Mouse (Mus musculus): ENCODE results near the gene Oxa1l. TPM values are rescaled to one million over a fixed set of nuclear protein-coding genes. Genes with fewer than 3 reads are reported as not detected.

Oxa1l gene
- polyA plus RNA-seq, 1 experiment = 68.6 TPM

GRCm38 (mm10) chr14:54363156-54363555, 2.5 kb downstream of the Oxa1l start:
- Histone ChIP-seq H3K79me2 (ENCODE audit: control insufficient read depth, insufficient read depth) (peaks cover 5% of the 10 kb centered on the region), H3K27me3 (ENCODE audit: control insufficient read depth, insufficient read depth, insufficient read length) (no peaks in the 10 kb centered on the region), H3K4me3 (no peak overlapping the region), H3ac (ENCODE audit: control insufficient read depth, insufficient read length) (no peak overlapping the region), H3K36me3 (ENCODE audit: control insufficient read depth, insufficient read depth) (peaks cover 9% of the 10 kb centered on the region), H3K4me2 (ENCODE audit: low read depth) (no peak overlapping the region)
- TF ChIP-seq MAX (IDR thresholded peaks at IDR 0.05; ENCODE audit: low read depth) (no peak), TCF3 (IDR thresholded peaks at IDR 0.05; ENCODE audit: insufficient read length, low read depth) (no peak), MYOG (IDR thresholded peaks at IDR 0.05; ENCODE audit: control insufficient read depth in 1 of 3, insufficient read depth in 1 of 3, insufficient read length in 2 of 3, low read depth in 2 of 3) (no peak), E2F4 (IDR thresholded peaks at IDR 0.05; ENCODE audit: insufficient read depth) (no peak), USF1 (IDR thresholded peaks at IDR 0.05; ENCODE audit: low read depth) (no peak), MYOD1 (IDR thresholded peaks at IDR 0.05; ENCODE audit: control insufficient read depth in 1 of 3, insufficient read length in 2 of 3, low read depth in 2 of 3) (no peak), CEBPB (IDR thresholded peaks at IDR 0.05; ENCODE audit: insufficient read depth, poor library complexity, severe bottlenecking) (no peak)

- H3ac ChIP-seq (ENCODE audit: control insufficient read depth, insufficient read length) = no peak overlapping the region
- no peak overlapping the region for H3K4me3 ChIP-seq
- peaks cover 5% of the 10 kb centered on the region for H3K79me2 ChIP-seq (ENCODE audit: control insufficient read depth, insufficient read depth)
- H3K27me3 ChIP-seq (ENCODE audit: control insufficient read depth, insufficient read depth, insufficient read length) = no peaks in the 10 kb centered on the region
- no peak for TF ChIP-seq MYOD1 (IDR thresholded peaks at IDR 0.05; ENCODE audit: control insufficient read depth in 1 of 3, insufficient read length in 2 of 3, low read depth in 2 of 3)
- no peak for TF ChIP-seq TCF12 (IDR thresholded peaks at IDR 0.05; ENCODE audit: insufficient read depth, poor library complexity, severe bottlenecking)
- no peak for TF ChIP-seq MYOG (IDR thresholded peaks at IDR 0.05; ENCODE audit: control insufficient read depth in 1 of 3, insufficient read depth in 1 of 3, insufficient read length in 2 of 3, low read depth in 2 of 3)
- TF ChIP-seq POLR2A (IDR thresholded peaks at IDR 0.05; ENCODE audit: insufficient read length, low read depth) = no peak
- TF ChIP-seq E2F4 (IDR thresholded peaks at IDR 0.05; ENCODE audit: insufficient read depth) = no peak
- no peak for TF ChIP-seq POLR2AphosphoS2 (IDR thresholded peaks at IDR 0.05; ENCODE audit: insufficient read length, low read depth)
- no peak for TF ChIP-seq USF1 (IDR thresholded peaks at IDR 0.05; ENCODE audit: low read depth)
- TF ChIP-seq MAX (IDR thresholded peaks at IDR 0.05; ENCODE audit: low read depth) = no peak
- no peak for TF ChIP-seq TCF3 (IDR thresholded peaks at IDR 0.05; ENCODE audit: insufficient read length, low read depth)
- TF ChIP-seq SRF (IDR thresholded peaks at IDR 0.05; ENCODE audit: control insufficient read depth, insufficient read length, low read depth) = no peak
- no peak overlapping the region for H3K4me2 ChIP-seq (ENCODE audit: low read depth)
- H3K36me3 ChIP-seq (ENCODE audit: control insufficient read depth, insufficient read depth) = peaks cover 19% of the 10 kb centered on the region
These were observed 4.5 kb downstream of the Oxa1l start for GRCm38 (mm10) chr14:54365026-54365645.

GRCm38 (mm10) chr14:54366581-54366980, 5.9 kb downstream of the Oxa1l start:
- Histone ChIP-seq H3K4me2 (ENCODE audit: low read depth) (no peak overlapping the region), H3K36me3 (ENCODE audit: control insufficient read depth, insufficient read depth) (peaks cover 19% of the 10 kb centered on the region), H3K4me3 (no peak overlapping the region), H3ac (ENCODE audit: control insufficient read depth, insufficient read length) (no peak overlapping the region), H3K27me3 (ENCODE audit: control insufficient read depth, insufficient read depth, insufficient read length) (no peaks in the 10 kb centered on the region), H3K79me2 (ENCODE audit: control insufficient read depth, insufficient read depth) (peaks cover under 1% of the 10 kb centered on the region)
- TF ChIP-seq E2F4 (IDR thresholded peaks at IDR 0.05; ENCODE audit: insufficient read depth) = no peak
- TF ChIP-seq USF1 (IDR thresholded peaks at IDR 0.05; ENCODE audit: low read depth) = no peak
- TF ChIP-seq MYOD1 (IDR thresholded peaks at IDR 0.05; ENCODE audit: control insufficient read depth in 1 of 3, insufficient read length in 2 of 3, low read depth in 2 of 3) = no peak
- no peak for TF ChIP-seq REST (IDR thresholded peaks at IDR 0.05; ENCODE audit: insufficient read depth, insufficient read length)
- TF ChIP-seq TCF12 (IDR thresholded peaks at IDR 0.05; ENCODE audit: insufficient read depth, poor library complexity, severe bottlenecking) = no peak
- no peak for TF ChIP-seq TCF3 (IDR thresholded peaks at IDR 0.05; ENCODE audit: insufficient read length, low read depth)
- TF ChIP-seq MAX (IDR thresholded peaks at IDR 0.05; ENCODE audit: low read depth) = no peak
- TF ChIP-seq SRF (IDR thresholded peaks at IDR 0.05; ENCODE audit: control insufficient read depth, insufficient read length, low read depth) = no peak
- TF ChIP-seq POLR2AphosphoS2 (IDR thresholded peaks at IDR 0.05; ENCODE audit: insufficient read length, low read depth) = no peak
- TF ChIP-seq MYOG (IDR thresholded peaks at IDR 0.05; ENCODE audit: control insufficient read depth in 1 of 3, insufficient read depth in 1 of 3, insufficient read length in 2 of 3, low read depth in 2 of 3) = no peak

- no peak overlapping the region for H3K4me2 ChIP-seq (ENCODE audit: low read depth)
- no peak overlapping the region for H3K4me3 ChIP-seq
- TF ChIP-seq POLR2AphosphoS2 (IDR thresholded peaks at IDR 0.05; ENCODE audit: insufficient read length, low read depth) (peak; percentile 11), REST (IDR thresholded peaks at IDR 0.05; ENCODE audit: insufficient read depth, insufficient read length) (no peak)
- no peak overlapping the region for H3ac ChIP-seq (ENCODE audit: control insufficient read depth, insufficient read length)
- no peaks in the 10 kb centered on the region for H3K27me3 ChIP-seq (ENCODE audit: control insufficient read depth, insufficient read depth, insufficient read length)
- H3K79me2 ChIP-seq (ENCODE audit: control insufficient read depth, insufficient read depth) = no peaks in the 10 kb centered on the region
- H3K36me3 ChIP-seq (ENCODE audit: control insufficient read depth, insufficient read depth) = peaks cover 19% of the 10 kb centered on the region
These were observed 6.9 kb downstream of the Oxa1l start for GRCm38 (mm10) chr14:54367429-54368060.

- H3ac ChIP-seq (ENCODE audit: control insufficient read depth, insufficient read length) = no peak overlapping the region
- no peaks in the 10 kb centered on the region for H3K27me3 ChIP-seq (ENCODE audit: control insufficient read depth, insufficient read depth, insufficient read length)
- no peaks in the 10 kb centered on the region for H3K79me2 ChIP-seq (ENCODE audit: control insufficient read depth, insufficient read depth)
- H3K36me3 ChIP-seq (ENCODE audit: control insufficient read depth, insufficient read depth) = peaks cover 19% of the 10 kb centered on the region
- H3K4me3 ChIP-seq = no peak overlapping the region
- no peak overlapping the region for H3K4me2 ChIP-seq (ENCODE audit: low read depth)
- TF ChIP-seq MYOG (IDR thresholded peaks at IDR 0.05; ENCODE audit: control insufficient read depth in 1 of 3, insufficient read depth in 1 of 3, insufficient read length in 2 of 3, low read depth in 2 of 3) = no peak
- no peak for TF ChIP-seq MYOD1 (IDR thresholded peaks at IDR 0.05; ENCODE audit: control insufficient read depth in 1 of 3, insufficient read length in 2 of 3, low read depth in 2 of 3)
- no peak for TF ChIP-seq USF1 (IDR thresholded peaks at IDR 0.05; ENCODE audit: low read depth)
- no peak for TF ChIP-seq TCF12 (IDR thresholded peaks at IDR 0.05; ENCODE audit: insufficient read depth, poor library complexity, severe bottlenecking)
- no peak for TF ChIP-seq POLR2A (IDR thresholded peaks at IDR 0.05; ENCODE audit: insufficient read length, low read depth)
- TF ChIP-seq E2F4 (IDR thresholded peaks at IDR 0.05; ENCODE audit: insufficient read depth) = no peak
- no peak for TF ChIP-seq MAX (IDR thresholded peaks at IDR 0.05; ENCODE audit: low read depth)
- no peak for TF ChIP-seq CEBPB (IDR thresholded peaks at IDR 0.05; ENCODE audit: insufficient read depth, poor library complexity, severe bottlenecking)
- TF ChIP-seq POLR2AphosphoS2 (IDR thresholded peaks at IDR 0.05; ENCODE audit: insufficient read length, low read depth) = no peak
- TF ChIP-seq SRF (IDR thresholded peaks at IDR 0.05; ENCODE audit: control insufficient read depth, insufficient read length, low read depth) = no peak
These were observed 8.7 kb downstream of the Oxa1l start for GRCm38 (mm10) chr14:54369372-54369771.
